Mouse (Mus musculus) frontal cortex, adult 2 months (tissue): ENCODE measurements at regions not wholly inside any gene's neighbourhood (a gene's known extent, or its start where the extent isn't known, plus 50 kb on each side); places are given as distances from the start of the nearest gene placed in this dataset.
"Not testable (repeated sequence)": the region's sequence is repeated elsewhere in the genome, so short reads cannot be mapped to it uniquely, and the experiment has no call there.

ENCODE experiments used
- DNase-seq, 2 experiments: peaks; one replicate each; pipeline ENCODE4 v3.0.0; 2022; ENCODE audit warnings: low spot score in 1 of 2; ENCODE audit errors: extremely low spot score in 1 of 2

- peak; percentile 66 to 92 for DNase-seq
Measured at GRCm38 (mm10) chr14:87215099-87215498, 74.1 kb upstream of the Diaph3 start.

- no peak for DNase-seq
Measured at GRCm38 (mm10) chr14:87217042-87217441, 76.0 kb upstream of the Diaph3 start.

- no peak for DNase-seq
Measured at GRCm38 (mm10) chr14:87219975-87220374, 78.9 kb upstream of the Diaph3 start.

- DNase-seq, result no peak
Measured at GRCm38 (mm10) chr14:87224870-87225269, 83.8 kb upstream of the Diaph3 start.

GRCm38 (mm10) chr14:87249258-87249657 is 108.2 kb upstream of the Diaph3 start:
- DNase-seq, result no peak

GRCm38 (mm10) chr14:87255484-87256208 is 114.6 kb upstream of the Diaph3 start:
- DNase-seq, result no peak

GRCm38 (mm10) chr14:87261726-87262125 is 120.7 kb upstream of the Diaph3 start:
- DNase-seq, result no peak

- no peak for DNase-seq
Measured at GRCm38 (mm10) chr14:87264826-87265225, 123.8 kb upstream of the Diaph3 start.

- DNase-seq, result no peak
Measured at GRCm38 (mm10) chr14:87266309-87266708, 125.3 kb upstream of the Diaph3 start.

GRCm38 (mm10) chr14:87289266-87289665 is 127.2 kb upstream of the Tdrd3 start:
- DNase-seq, result not testable (repeated sequence)

GRCm38 (mm10) chr14:87289708-87290243 is 126.7 kb upstream of the Tdrd3 start:
- no peak for DNase-seq

- DNase-seq, result no peak
Measured at GRCm38 (mm10) chr14:87295206-87295605, 121.2 kb upstream of the Tdrd3 start.

GRCm38 (mm10) chr14:87297160-87297559 is 119.3 kb upstream of the Tdrd3 start:
- DNase-seq, result no peak

- no peak for DNase-seq
Measured at GRCm38 (mm10) chr14:87300838-87301237, 115.6 kb upstream of the Tdrd3 start.

GRCm38 (mm10) chr14:87301564-87301963 is 114.9 kb upstream of the Tdrd3 start:
- DNase-seq, result no peak

- no peak for DNase-seq
Measured at GRCm38 (mm10) chr14:87305481-87305880, 111.0 kb upstream of the Tdrd3 start.

GRCm38 (mm10) chr14:87306011-87306410 is 110.4 kb upstream of the Tdrd3 start:
- no peak for DNase-seq

GRCm38 (mm10) chr14:87308016-87308415 is 108.4 kb upstream of the Tdrd3 start:
- DNase-seq, result no peak

- DNase-seq, result peak; percentile 25 to 54
Measured at GRCm38 (mm10) chr14:87312318-87312717, 104.1 kb upstream of the Tdrd3 start.

- DNase-seq, result peak; percentile 56 to 91
Measured at GRCm38 (mm10) chr14:87314999-87315732, 101.3 kb upstream of the Tdrd3 start.

- no peak for DNase-seq
Measured at GRCm38 (mm10) chr14:87327841-87328240, 88.6 kb upstream of the Tdrd3 start.
